Mouse (Mus musculus) ES-Bruce4 (cell line): ENCODE results near the gene 2310039H08Rik. TPM values are rescaled to one million over a fixed set of nuclear protein-coding genes. Genes with fewer than 3 reads are reported as not detected.

Experiments used
- H3K27ac ChIP-seq: 2 replicates; pipeline ENCODE4 v1.5.1; 2012; ENCODE audit warnings: low read length, inconsistent platforms; ENCODE audit not compliant: insufficient read depth
- H3K27me3 ChIP-seq: 2 replicates; pipeline ENCODE4 v1.6.1; 2012; ENCODE audit warnings: mild to moderate bottlenecking, low read length, inconsistent platforms; ENCODE audit not compliant: control insufficient read depth, poor library complexity, insufficient read depth, severe bottlenecking
- H3K36me3 ChIP-seq: 2 replicates; pipeline ENCODE4 v1.6.1; 2012; ENCODE audit warnings: inconsistent platforms, mild to moderate bottlenecking, low read length, moderate library complexity; ENCODE audit not compliant: control insufficient read depth, poor library complexity, insufficient read depth, severe bottlenecking
- H3K4me1 ChIP-seq: one replicate; pipeline ENCODE4 v1.8.1; 2011; ENCODE audit warnings: low read length; ENCODE audit not compliant: control insufficient read depth, insufficient read depth
- H3K4me3 ChIP-seq: 2 replicates; pipeline ENCODE4 v1.5.1; 2011; ENCODE audit warnings: low read depth, mild to moderate bottlenecking, low read length
- H3K9ac ChIP-seq: 2 replicates; pipeline ENCODE4 v1.6.1; 2012; ENCODE audit warnings: low read depth, mild to moderate bottlenecking, inconsistent platforms; ENCODE audit not compliant: poor library complexity, severe bottlenecking
- H3K9me3 ChIP-seq: replicated peaks from 2 replicates; pipeline ENCODE4 v1.6.1; 2012; ENCODE audit warnings: mild to moderate bottlenecking, low read length, inconsistent platforms; ENCODE audit not compliant: control insufficient read depth, poor library complexity, insufficient read depth, severe bottlenecking
- CTCF ChIP-seq: IDR thresholded peaks from one replicate; pipeline ENCODE4 v1.8.1; 2011; ENCODE audit warnings: low read depth, low read length
- EP300 ChIP-seq: IDR thresholded peaks from 2 replicates; pipeline ENCODE4 v1.6.1; 2011; ENCODE audit warnings: low read depth, low read length; ENCODE audit not compliant: insufficient read depth
- POLR2A ChIP-seq: IDR thresholded peaks from one replicate; pipeline ENCODE4 v1.8.1; 2011; ENCODE audit warnings: low read length; ENCODE audit not compliant: insufficient read depth
- polyA plus RNA-seq: library from polyadenylated mRNA; stranded (reverse); fragments of >200 nt; gene quantifications from 2 replicates; pipeline ENCODE4 v1.2.4, GENCODE M21; 2011; ENCODE audit warnings: low read depth; ENCODE audit not compliant: missing spikeins, insufficient read depth, insufficient read length

Gene 2310039H08Rik
- polyA plus RNA-seq, 1 experiment = 6.7 TPM

- Histone ChIP-seq H3K36me3 (no peaks in the 10 kb centered on the region), H3K4me1 (no peaks in the 10 kb centered on the region), H3K9ac (peak overlapping the region; percentile 7; the same call in 1 of the 2 replicates), H3K27me3 (no peaks in the 10 kb centered on the region), H3K4me3 (no peak overlapping the region), H3K9me3 (no peaks in the 10 kb centered on the region), H3K27ac (no peak overlapping the region)
- no peak for TF ChIP-seq EP300
- peak; percentile 80 for TF ChIP-seq CTCF
Measured at GRCm38 (mm10) chr17:46728021-46728420, 44.4 kb upstream of the 2310039H08Rik start.

- no peaks in the 10 kb centered on the region for H3K27me3 ChIP-seq
- H3K9me3 ChIP-seq = no peaks in the 10 kb centered on the region
- H3K27ac ChIP-seq = no peak overlapping the region
- peak overlapping the region; percentile 48 for H3K4me3 ChIP-seq
- peak overlapping the region; percentile 7 for H3K9ac ChIP-seq
- no peak for TF ChIP-seq EP300
- no peak for TF ChIP-seq POLR2A
- TF ChIP-seq CTCF = no peak
- H3K36me3 ChIP-seq = no peaks in the 10 kb centered on the region
- no peaks in the 10 kb centered on the region for H3K4me1 ChIP-seq
Measured at GRCm38 (mm10) chr17:46728496-46728895, 43.9 kb upstream of the 2310039H08Rik start.

- Histone ChIP-seq H3K9me3 (no peaks in the 10 kb centered on the region), H3K4me3 (peak within 1 kb of the TSS; percentile 48), H3K27ac (no peak within 1 kb of the TSS), H3K27me3 (no peaks in the 10 kb centered on the region), H3K4me1 (no peaks in the 10 kb centered on the region), H3K9ac (peak within 1 kb of the TSS; percentile 7), H3K36me3 (no peaks in the 10 kb centered on the region)
- TF ChIP-seq EP300 = no peak
- TF ChIP-seq POLR2A = no peak
- TF ChIP-seq CTCF = no peak
Measured at GRCm38 (mm10) chr17:46728904-46729318, 43.5 kb upstream of the 2310039H08Rik start, which contains the start of gene Gnmt. Gnmt (minus strand) TSS chr17:46729168.

- no peaks in the 10 kb centered on the region for H3K4me1 ChIP-seq
- TF ChIP-seq EP300 = no peak
- no peak for TF ChIP-seq POLR2A
- TF ChIP-seq CTCF = no peak
- no peak overlapping the region for H3K4me3 ChIP-seq
- no peak overlapping the region for H3K9ac ChIP-seq
- H3K27me3 ChIP-seq = no peaks in the 10 kb centered on the region
- H3K27ac ChIP-seq = no peak overlapping the region
- H3K36me3 ChIP-seq = no peaks in the 10 kb centered on the region
- H3K9me3 ChIP-seq = no peaks in the 10 kb centered on the region
Measured at GRCm38 (mm10) chr17:46734055-46734454, 38.4 kb upstream of the 2310039H08Rik start.

- TF ChIP-seq POLR2A (no peak), EP300 (no peak), CTCF (no peak)
- H3K27ac ChIP-seq = no peak overlapping the region
- H3K9ac ChIP-seq = no peak overlapping the region
- no peaks in the 10 kb centered on the region for H3K36me3 ChIP-seq
- H3K9me3 ChIP-seq = no peaks in the 10 kb centered on the region
- no peaks in the 10 kb centered on the region for H3K27me3 ChIP-seq
- no peaks in the 10 kb centered on the region for H3K4me1 ChIP-seq
- no peak overlapping the region for H3K4me3 ChIP-seq
Measured at GRCm38 (mm10) chr17:46735287-46735686, 37.1 kb upstream of the 2310039H08Rik start.

- Histone ChIP-seq H3K4me1 (no peaks in the 10 kb centered on the region), H3K9ac (no peak overlapping the region), H3K9me3 (no peaks in the 10 kb centered on the region), H3K36me3 (no peaks in the 10 kb centered on the region), H3K27ac (no peak overlapping the region), H3K27me3 (no peaks in the 10 kb centered on the region), H3K4me3 (no peak overlapping the region)
- peak; percentile 90 for TF ChIP-seq CTCF
- no peak for TF ChIP-seq POLR2A
Measured at GRCm38 (mm10) chr17:46736160-46736559, 36.3 kb upstream of the 2310039H08Rik start.
